Mouse (Mus musculus): ENCODE data around the gene Dglucy. TPM values are rescaled to one million over a fixed set of nuclear protein-coding genes. Genes with fewer than 3 reads are reported as not detected.

Dglucy gene
- 10 to 100 TPM; 20.7 to 31.2 (median 23.0) TPM for total RNA-seq (2022)

- peak; percentile 92 for DNase-seq
These were observed at the start of gene Dglucy for GRCm38 (mm10) chr12:100778934-100779865. Dglucy (plus strand) TSS chr12:100779057.

- DNase-seq = no peak
These were observed 43.7 kb upstream of the Dglucy start for GRCm38 (mm10) chr12:100735156-100735555.

- DNase-seq = no peak
These were observed 43.3 kb upstream of the Dglucy start for GRCm38 (mm10) chr12:100735581-100735980.

- DNase-seq = no peak
These were observed 40.4 kb upstream of the Dglucy start for GRCm38 (mm10) chr12:100738498-100738897.

GRCm38 (mm10) chr12:100739011-100739570 lies 39.8 kb upstream of the Dglucy start:
- no peak for DNase-seq

GRCm38 (mm10) chr12:100740313-100740712 lies 38.5 kb upstream of the Dglucy start:
- no peak for DNase-seq

GRCm38 (mm10) chr12:100742468-100742867 lies 36.4 kb upstream of the Dglucy start:
- DNase-seq = no peak

- DNase-seq = no peak
These were observed 25.9 kb upstream of the Dglucy start for GRCm38 (mm10) chr12:100752977-100753376.

GRCm38 (mm10) chr12:100753716-100754115 lies 25.1 kb upstream of the Dglucy start:
- DNase-seq = no peak

GRCm38 (mm10) chr12:100757427-100757826 lies 21.4 kb upstream of the Dglucy start:
- DNase-seq = no peak

GRCm38 (mm10) chr12:100762663-100763425 lies 16.0 kb upstream of the Dglucy start:
- DNase-seq = no peak

- no peak for DNase-seq
These were observed 14.4 kb upstream of the Dglucy start for GRCm38 (mm10) chr12:100764329-100765018.

- no peak for DNase-seq
These were observed 9.0 kb upstream of the Dglucy start for GRCm38 (mm10) chr12:100769871-100770270.

- no peak for DNase-seq
These were observed 8.1 kb upstream of the Dglucy start for GRCm38 (mm10) chr12:100770765-100771164.

- DNase-seq = peak; percentile 22
These were observed 6.5 kb upstream of the Dglucy start for GRCm38 (mm10) chr12:100772230-100772984.

- no peak for DNase-seq
These were observed 4.1 kb upstream of the Dglucy start for GRCm38 (mm10) chr12:100774756-100775155.

GRCm38 (mm10) chr12:100775291-100775690 lies 3.6 kb upstream of the Dglucy start:
- no peak for DNase-seq

- no peak for DNase-seq
These were observed 2.8 kb upstream of the Dglucy start for GRCm38 (mm10) chr12:100775911-100776581.

GRCm38 (mm10) chr12:100776991-100777390 lies 1.9 kb upstream of the Dglucy start:
- DNase-seq = no peak

GRCm38 (mm10) chr12:100778276-100778933 lies 452 bp upstream of the Dglucy start:
- DNase-seq = no peak
